Mouse (Mus musculus): ENCODE results near the gene Olfr67.
"Not testable (repeated sequence)": the region's sequence is repeated elsewhere in the genome, so short reads cannot be mapped to it uniquely, and the experiment has no call there.

Gene Olfr67

DNA sequence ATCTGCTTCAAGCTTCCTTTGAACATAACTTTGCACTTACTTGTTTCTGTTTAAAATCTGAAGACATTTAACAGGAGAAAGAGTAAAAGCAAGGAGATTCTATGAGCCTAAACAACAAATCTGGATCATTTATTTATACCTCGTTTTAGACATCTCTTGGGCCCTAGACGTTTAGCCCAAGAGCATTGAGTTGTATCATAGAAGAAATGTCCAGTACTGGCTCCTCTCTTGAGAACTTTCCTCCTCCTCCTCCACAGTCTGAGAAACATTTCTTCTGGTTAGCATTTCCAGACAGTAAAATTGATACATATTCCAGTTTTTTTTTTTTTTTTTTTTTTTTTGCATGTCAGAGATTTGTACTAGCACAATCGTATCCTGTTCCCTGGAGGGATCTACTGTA, at the start of gene Olfr67:
Gene Olfr67, minus strand, starts transcription at position 101 of the 400 bp plus-strand sequence.
- DNase-seq (ENCODE audit: low read depth): no peak

DNA sequence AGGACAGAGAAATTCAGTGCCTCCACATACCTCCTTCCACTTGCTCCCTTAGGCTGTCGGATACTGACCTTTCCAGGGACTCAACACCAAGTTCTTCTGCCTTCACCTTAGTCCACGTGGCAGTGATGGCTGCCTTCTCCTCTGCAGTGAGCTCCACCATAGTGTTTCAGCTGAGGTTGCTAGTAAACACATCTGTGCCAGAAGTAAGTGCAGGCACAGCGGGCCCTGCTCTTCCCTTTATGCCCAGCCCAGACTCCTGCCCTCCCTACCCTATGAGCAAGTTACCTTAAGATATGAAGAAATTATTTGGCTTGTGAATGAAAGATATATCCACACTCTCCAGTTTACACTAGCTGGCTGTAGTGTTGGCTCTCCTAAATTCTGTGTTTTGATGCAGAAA, 48.6 kb upstream of the Olfr67 start, which contains the start of gene Hbb-bh2:
Gene Hbb-bh2, minus strand, starts transcription at position 253 of the 400 bp plus-strand sequence.
- DNase-seq (ENCODE audit: low read depth): no peak

DNA sequence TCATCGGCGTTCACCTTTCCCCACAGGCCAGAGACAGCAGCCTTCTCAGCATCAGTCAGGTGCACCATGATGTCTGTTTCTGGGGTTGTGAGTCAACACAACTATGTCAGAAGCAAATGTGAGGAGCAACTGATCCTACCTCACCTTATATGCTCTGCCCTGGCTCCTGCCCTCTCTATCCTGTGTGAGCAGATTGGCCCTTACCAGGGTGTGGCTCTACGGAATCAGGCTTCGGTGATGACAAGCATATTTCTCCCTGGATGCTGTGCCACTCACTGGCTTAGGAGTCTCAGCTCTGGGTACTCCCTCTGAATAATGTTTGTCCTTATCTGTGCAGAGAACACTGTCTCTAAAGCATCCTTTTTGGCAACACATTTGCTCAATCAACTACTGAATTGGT, 36.2 kb upstream of the Olfr67 start, which contains the start of gene Hbb-bs:
Gene Hbb-bs, minus strand, starts transcription at position 289 of the 400 bp plus-strand sequence.
- no peak for DNase-seq (ENCODE audit: low read depth)

DNA sequence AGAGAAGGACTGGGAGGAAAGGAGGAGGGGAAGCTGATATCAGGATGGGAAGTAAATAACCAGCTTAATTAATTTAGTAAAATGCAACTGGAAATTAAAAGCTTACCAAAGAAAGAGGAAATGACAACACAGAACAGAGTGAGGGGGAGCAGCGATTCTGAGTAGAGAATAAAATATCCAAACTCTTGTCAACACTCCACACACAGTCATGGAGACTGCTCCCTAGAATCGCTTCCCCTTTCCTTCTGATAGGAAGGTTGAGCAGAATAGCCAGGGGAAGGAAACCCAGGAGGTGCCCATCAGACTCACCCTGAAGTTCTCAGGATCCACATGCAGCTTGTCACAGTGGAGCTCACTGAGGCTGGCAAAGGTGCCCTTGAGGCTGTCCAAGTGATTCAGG, 35.5 kb upstream of the Olfr67 start:
- DNase-seq (ENCODE audit: low read depth): not testable (repeated sequence)

DNA sequence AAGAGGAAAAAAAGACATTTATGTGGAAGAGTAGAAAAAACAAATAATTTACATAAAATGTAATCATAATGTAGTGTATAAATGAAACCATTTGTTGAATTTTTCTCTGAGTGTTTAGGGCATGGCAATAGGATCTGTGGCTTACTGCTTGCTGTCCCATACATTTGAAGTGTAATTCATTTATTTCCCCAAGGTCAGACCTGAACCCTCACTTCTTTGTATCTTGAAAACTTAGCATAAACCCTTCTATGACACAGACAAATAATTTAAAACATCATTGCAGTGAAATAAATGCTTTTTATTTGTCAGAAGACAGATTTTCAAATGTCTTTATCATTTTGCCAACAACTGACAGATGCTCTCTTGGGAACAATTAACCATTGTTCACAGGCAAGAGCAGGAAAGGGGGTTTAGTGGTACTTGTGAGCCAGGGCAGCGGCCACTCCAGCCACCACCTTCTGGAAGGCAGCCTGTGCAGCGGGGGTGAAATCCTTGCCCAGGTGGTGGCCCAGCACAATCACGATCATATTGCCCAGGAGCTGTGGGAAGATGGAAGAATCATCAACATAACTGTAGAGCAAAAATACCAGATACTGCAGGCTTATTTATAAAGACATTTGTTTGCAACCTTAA, 34.8 kb upstream of the Olfr67 start:
- no peak for DNase-seq (ENCODE audit: low read depth)

DNA sequence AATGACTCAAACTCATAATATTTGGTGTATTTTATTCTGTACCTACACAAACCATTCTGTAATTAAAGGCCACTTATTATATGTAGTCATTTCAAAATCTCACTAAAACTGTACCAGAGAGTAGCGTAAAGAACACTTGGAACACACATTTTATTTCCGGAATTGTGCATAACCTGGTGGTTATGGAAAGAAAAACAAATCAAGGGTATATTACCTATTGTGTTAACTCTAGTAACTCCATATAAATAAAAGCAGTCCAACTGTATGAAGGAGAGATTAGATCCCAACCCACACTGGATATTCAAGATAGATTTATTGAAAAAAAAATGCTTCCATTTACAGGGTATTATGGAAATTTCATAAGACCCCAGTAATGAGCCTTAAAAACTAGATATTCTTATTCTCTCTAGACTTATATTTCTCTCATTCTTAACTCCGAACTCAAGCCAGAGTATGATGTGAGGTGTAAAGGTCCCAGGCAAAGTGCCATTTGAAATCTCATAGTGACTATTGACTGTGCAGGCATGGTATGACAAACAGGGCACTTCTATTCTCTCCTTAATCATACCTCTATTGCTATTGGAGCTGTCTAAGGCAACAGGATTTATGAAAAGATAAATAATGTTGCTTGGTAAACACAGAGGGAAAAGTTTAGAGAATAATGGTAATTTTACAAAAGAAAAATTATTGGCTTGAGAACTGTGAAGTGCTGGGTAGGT, 34.1 kb upstream of the Olfr67 start:
- no peak for DNase-seq (ENCODE audit: low read depth)

DNA sequence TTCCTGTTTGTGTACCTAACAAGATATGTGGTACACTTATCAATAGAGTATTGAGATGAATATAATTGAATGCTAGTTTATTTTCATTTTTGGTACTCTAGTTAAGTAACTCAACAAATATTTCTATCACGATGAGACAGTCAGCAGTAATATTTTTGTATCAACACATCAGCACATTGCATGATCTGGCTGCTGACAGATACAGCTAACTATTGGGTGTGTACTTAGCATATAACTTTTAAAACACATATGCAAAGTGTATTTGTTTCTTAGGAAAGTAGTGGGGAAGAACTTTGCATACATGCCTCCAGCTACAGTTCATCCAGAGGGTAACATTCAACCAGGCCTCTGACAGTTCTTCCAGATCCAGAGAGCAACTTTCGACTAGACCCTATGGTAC, 33.0 kb upstream of the Olfr67 start:
- no peak for DNase-seq (ENCODE audit: low read depth)

DNA sequence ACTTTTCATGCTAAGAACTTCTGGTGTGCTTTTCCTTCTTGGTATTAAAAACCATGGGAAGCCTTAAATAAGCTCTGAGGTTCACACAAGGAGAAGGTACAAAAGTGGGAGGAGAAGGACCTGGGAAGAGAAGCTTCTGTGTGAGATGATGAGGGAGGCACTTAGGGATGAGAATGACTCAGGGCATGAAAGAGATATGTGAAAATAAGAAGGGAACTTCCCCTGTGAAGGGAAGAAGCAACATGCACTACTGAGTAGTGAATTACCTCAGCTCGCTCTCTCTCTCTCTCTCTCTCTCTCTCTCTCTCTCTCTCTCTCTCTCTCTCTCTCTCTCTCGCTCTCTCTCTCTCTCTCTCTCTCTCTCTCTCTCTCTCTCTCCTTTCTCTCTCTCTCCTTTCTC, 23.5 kb upstream of the Olfr67 start:
- DNase-seq (ENCODE audit: low read depth): not testable (repeated sequence)

DNA sequence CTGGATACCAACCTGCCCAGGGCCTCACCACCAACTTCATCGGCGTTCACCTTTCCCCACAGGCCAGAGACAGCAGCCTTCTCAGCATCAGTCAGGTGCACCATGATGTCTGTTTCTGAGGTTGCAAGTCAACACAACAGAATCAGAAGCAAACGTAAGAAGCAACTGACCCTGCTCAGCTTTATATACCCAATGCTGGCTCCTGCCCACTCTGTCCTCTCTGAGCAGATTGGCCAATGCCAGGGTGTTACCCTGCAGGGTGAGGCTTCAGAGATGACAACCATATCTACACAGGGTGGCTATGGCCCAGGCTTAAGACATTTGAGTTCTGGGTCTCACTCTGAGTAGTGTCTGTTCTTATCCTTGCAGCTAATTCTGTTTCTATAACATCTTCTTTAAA, 22.1 kb upstream of the Olfr67 start, which contains the start of gene Hbb-bt:
Gene Hbb-bt, minus strand, starts transcription at position 231 of the 400 bp plus-strand sequence.
- DNase-seq (ENCODE audit: low read depth): no peak

DNA sequence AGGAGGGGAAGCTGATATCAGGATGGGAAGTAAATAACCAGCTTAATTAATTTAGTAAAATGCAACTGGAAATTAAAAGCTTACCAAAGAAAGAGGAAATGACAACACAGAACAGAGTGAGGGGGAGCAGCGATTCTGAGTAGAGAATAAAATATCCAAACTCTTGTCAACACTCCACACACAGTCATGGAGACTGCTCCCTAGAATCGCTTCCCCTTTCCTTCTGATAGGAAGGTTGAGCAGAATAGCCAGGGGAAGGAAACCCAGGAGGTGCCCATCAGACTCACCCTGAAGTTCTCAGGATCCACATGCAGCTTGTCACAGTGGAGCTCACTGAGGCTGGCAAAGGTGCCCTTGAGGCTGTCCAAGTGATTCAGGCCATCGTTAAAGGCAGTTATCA, 21.5 kb upstream of the Olfr67 start:
- DNase-seq (ENCODE audit: low read depth): not testable (repeated sequence)

DNA sequence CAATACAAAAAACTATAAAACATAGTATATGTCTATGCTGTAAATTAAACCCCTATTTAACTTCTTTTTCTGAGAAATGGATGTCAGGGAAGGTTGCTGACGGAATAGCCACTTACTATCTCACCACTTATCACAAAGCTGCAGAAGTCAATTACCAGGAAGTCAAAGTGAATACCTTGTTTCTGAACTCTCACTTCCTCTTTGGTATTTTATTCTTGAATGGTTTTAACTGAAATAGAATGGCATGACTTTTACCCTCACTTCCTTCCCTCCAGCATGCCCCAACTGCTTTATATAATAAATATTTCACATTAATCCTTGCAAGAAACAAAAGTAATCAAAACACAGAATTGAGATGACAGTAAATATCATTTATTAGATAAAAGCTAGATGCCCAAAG, 20.6 kb upstream of the Olfr67 start:
- DNase-seq (ENCODE audit: low read depth): no peak

DNA sequence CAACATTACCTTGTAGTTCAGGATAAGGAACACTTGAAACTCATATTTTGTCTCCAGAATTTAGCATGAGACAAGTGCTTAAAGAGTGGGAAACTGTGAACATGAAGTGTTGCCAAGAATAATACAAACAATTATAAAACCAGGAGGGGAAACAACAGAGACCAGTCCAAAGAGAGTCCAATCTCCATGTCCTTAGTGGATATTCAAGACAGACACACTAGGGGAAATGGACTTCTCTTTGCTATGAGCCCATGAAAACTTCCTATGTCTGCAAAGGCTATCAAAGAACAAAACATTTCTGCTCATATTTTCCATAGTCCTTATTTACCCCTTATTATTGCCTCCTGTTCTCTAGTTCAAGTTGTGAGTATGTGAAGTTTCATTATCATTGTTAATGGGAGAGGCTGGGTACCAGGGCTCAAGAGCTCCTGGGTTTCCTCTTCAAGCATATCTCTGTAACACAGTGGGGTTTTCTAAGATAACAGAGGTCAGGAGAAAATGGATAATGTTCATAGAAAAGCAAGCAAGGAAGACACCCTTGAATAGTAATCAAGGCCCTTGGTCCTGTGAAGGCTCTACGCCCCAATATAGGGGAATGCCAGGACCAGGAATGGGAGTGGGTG, 19.7 kb upstream of the Olfr67 start:
- no peak for DNase-seq (ENCODE audit: low read depth)

DNA sequence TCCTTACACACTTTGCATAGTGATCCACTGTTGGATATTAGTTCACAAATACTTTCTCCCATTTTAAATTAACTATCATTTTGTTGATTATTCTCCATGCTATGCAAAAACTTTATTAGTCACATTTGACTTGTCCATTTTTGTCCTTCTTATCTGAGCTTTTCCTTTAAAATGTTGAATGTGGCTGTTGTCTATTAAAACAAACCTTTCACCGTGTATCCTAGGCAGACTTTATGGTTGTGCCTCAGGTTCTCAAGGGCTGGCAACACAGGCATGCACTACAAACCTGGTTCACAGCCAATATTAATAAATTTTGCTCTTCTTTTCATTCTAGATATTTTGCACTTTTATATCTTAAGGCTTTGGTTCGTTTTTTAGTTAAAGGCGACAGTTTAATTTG, 19.1 kb upstream of the Olfr67 start:
- no peak for DNase-seq (ENCODE audit: low read depth)

DNA sequence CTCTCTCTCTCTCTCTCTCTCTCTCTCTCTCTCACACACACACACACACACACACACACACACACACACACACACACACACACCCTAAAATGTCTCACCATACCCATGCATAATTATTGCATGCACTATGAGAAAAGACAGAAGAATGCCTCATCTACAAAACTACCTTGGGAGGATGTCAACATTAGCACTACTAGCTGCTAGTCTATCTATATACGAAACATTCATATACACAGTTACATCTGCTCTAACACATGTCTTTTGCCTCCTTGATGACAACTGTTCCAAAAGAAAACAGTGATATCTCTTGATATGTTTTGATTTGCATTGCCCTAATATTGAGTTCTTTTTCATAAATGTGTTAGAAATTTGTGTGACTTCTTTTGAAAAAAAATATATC, 18.7 kb upstream of the Olfr67 start:
- no peak for DNase-seq (ENCODE audit: low read depth)

DNA sequence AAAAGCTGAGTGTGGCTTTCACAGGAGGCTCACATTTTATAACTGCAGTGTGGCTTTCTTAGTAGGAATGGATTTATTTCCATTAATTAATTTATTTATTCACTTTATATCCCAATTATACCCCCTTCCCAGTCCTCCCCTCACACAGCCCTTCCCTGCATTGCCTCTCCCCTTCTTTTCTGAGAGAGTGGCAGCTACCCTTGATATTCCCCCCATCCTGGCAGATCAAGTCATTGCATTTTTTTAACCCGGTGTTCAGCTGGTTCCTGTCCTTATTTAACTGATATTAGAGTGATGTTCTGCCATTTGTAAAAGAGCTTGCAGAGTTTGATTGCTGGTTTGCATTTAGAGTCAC, 18.2 kb upstream of the Olfr67 start:
- DNase-seq (ENCODE audit: low read depth): no peak

DNA sequence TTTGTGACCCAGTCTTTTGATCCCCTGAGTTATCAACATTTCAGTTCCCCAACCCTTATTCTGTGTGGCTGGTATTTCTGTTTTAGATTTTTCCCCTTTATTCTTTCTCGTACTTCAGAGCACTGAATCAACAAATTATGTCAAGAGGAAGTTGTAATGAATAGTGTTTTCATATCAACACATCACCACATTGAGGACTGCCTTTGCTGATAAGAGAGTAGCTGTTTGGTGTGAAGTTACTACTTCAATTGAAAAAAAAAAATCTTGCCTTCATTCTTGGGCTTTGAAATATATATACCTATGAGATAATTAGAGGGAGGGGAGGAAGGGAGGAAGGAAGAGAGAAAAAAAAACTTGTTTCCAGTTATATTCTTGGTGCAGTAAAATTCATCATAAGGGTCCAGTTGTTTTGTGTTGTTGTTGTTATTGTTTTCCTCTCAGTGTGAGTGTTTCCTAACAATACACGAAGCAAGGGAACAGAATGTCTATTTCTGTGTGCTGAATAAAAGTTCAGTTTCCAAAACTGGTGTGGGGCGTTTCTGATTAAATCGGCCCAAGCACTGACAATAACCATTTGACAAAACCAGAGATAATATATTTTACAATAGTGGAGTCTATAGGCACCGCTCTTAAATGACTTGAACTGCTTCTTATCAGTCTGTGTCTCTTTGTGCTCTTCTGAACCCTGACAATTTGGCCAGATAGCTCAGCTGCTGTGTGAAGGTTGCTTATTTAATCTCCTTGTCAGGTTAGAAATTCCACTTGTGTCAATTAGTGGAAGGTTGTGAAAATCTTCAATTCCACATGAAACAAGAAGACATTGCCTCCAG, 17.6 kb upstream of the Olfr67 start:
- no peak for DNase-seq (ENCODE audit: low read depth)

DNA sequence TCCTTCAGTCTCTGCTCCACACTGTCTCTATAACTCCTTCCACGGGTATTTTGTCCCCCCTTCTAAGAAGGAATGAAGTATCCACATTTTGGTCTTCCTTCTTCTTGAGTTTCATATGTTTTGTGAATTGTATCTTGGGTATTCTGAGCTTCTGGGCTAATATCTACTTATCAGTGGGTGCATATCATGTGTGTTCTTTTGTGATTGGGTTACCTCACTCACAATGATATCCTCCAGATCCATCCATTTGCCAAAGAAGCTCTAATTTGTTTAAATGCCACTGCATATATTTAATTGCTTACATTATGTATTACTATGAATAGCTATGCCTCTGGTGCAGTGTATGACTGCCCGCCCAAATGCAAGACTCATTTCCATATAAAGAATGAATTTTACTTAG, 16.5 kb upstream of the Olfr67 start:
- DNase-seq (ENCODE audit: low read depth): not testable (repeated sequence)

DNA sequence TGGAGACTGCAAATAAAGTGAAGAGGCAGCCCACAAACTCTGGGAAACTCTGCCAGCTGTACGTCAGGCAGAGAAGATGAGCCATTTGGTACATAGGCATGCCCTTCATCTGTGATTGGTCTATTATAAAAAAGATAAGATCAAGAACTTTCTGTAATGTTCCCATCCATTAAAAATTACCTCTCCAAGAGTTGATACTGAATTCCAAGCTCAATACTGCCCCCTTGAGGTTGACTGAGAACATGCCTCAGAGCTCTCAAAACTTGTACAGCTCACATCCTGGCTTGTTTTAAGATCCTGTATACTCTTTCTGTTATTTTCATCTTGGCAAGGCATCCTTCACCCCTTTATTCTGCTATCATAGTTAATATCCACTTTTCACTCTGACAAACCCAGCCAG, 15.2 kb upstream of the Olfr67 start:
- DNase-seq (ENCODE audit: low read depth): peak; percentile 37

DNA sequence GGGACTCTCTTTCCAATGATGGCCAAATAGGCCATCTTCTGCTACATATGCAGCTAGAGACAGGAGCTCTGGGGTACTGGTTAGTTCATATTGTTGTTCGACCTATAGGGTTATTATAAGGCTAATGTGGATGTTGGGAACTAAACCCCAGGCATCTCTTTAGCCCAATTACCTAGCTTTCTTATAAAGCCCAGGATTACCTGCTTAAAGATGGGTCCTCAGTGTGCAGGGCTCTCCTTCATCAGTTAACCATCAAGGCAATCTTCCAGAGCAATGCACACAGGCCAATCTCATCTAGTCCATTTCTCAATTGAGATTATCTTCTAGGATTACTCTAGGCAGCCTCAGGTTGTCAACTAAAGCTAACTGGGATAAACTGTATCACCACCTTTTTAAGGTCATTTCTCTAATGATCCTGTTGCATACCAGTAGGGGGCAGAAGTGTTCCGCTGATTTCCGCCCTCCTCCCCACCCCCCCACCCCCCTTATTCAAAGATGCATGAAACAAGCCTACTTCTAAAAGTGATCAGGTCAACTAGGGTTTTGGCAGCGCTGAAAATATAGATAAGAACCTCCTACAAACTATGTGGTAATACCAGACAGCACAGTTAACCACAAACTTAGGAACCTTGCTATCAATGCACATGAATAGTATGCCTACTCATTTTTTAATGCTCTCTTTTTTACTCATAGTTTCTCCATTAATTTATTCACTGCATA, 1.2 kb upstream of the Olfr67 start:
- DNase-seq (ENCODE audit: low read depth): peak; percentile 28

DNA sequence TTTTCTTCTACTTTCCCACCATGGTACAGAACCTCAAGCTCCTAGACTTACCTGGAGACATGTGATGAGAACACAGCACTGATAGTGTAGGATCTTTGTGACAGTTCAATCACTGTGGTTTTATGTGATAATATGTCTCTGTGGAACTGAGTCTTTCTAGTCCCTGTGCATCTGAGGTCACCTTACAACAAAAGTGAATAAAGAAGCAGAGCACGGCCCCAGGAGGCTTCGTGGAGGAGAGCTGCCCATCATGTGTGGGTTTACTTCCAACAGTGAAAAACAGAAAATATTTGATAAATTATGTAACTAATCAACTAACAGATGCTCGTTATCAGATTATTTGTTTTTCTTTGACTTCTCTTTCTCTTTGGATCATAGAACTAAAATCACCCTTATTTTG, 12.0 kb downstream of the Olfr67 start, which contains the start of gene Olfr68:
Gene Olfr68, minus strand, starts transcription at position 101 of the 400 bp plus-strand sequence.
- no peak for DNase-seq (ENCODE audit: low read depth)

DNA sequence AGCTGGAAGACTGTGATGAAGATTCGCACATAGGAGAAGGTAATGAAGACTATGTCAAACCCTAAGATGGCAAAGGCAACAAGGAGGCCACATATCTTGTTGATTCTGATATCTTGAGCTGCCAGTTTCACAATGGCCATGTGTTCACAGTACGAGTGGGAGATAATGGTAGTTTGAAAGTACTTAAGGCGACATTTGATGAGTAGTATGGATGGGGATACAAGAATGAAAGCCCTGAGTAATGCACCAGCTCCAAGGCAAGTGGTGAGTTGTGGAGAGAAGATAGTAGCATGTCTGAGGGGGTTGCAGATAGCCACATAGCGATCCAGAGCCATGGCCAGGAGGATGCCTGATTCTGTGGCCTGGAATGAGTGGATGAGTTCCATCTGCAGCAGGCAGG, 14.0 kb downstream of the Olfr67 start:
- DNase-seq (ENCODE audit: low read depth): not testable (repeated sequence)

DNA sequence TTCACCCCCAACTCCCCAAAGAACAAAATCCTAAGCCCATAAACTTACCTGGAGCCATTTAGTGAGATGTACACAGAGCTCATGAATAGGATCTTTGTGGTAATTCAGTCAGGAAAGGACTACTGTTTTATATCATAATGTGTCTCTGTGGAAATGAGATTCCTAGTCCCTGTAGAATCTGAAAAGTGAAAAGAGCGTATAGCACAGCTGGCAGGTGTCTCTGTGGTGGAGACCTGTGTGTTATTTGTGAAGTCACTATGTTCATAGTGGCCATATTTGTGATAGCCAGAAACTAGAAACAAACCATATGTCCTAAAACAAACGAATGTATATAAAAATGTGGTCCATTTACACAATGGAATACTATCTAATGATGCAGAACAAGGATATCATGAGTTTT, 20.1 kb downstream of the Olfr67 start, which contains the start of gene Olfr69:
Gene Olfr69, minus strand, starts transcription at position 101 of the 400 bp plus-strand sequence.
- DNase-seq (ENCODE audit: low read depth): no peak
